Mouse (Mus musculus) urinary bladder, postnatal 14 days (tissue): ENCODE measurements around the gene Susd1.
"Not testable (repeated sequence)": the region's sequence is repeated elsewhere in the genome, so short reads cannot be mapped to it uniquely, and the experiment has no call there.

Experiments
- DNase-seq: peaks from one replicate; pipeline ENCODE4 v3.0.0; 2021; ENCODE audit warnings: low spot score

The Susd1 gene

GRCm38 (mm10) chr4:59319136-59319941, 119.1 kb downstream of the Susd1 start:
- DNase-seq = peak; percentile 55

GRCm38 (mm10) chr4:59318602-59319001, 119.8 kb downstream of the Susd1 start:
- no peak for DNase-seq

DNA sequence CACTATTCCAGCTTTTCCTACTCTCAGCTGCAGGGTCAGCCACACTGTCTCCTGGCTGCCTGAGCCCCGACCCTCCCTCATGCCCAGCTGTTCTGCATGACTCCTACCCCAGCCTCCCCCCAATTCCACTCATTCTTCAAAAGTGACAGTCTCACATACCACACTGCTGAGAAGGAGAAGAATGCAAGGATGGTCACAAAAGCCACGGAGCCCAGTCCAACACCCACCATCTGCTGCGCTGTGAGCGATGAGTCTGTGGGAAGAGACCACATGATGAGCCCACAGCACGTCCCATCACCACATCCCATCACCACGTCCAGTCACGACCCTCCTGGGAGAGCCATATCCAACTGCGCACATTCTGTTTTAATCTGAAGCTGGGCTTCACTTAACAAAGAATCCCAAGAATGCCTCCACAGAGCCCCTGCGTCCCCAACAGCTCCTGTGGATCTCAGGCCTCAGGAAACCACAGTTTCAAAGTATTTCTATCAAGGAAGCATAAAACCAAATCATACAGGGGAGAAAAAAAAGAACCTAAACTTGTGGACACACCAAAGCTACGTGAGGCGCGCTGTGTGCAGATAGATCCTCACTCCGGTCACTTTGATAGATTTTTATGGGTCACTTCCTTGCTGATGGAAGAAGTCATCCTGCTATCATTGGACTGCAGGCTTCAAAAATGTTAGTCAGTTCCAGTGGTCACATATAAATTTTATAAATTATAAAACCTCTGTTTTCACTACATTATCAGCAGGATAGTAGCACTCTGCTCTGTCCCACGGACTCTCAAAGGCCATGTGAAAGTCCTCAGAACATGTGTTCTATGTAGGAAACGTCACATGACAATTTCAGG, 122.7 kb downstream of the Susd1 start:
- no peak for DNase-seq

- no peak for DNase-seq
Observed at GRCm38 (mm10) chr4:59314939-59315552, 123.4 kb downstream of the Susd1 start.

DNA sequence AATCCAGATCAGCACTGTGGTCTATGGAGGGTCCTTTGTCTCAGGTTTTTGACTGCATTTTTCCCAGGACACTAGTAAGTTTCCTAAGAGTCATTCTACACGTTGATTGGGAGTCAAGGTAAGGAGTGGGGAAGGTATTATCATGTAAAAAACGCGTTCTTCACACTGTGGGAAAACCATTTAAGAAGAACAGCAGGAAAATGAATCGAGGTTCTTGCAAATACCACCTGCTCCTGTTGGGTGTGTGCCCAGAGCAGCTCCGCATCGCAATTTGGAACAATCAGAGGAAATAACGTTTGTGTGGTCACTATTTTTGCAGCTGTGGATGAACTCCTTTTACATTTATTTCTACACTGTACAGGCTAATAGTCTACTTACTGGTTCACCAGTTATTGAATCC, 125.5 kb downstream of the Susd1 start:
- DNase-seq = no peak

DNA sequence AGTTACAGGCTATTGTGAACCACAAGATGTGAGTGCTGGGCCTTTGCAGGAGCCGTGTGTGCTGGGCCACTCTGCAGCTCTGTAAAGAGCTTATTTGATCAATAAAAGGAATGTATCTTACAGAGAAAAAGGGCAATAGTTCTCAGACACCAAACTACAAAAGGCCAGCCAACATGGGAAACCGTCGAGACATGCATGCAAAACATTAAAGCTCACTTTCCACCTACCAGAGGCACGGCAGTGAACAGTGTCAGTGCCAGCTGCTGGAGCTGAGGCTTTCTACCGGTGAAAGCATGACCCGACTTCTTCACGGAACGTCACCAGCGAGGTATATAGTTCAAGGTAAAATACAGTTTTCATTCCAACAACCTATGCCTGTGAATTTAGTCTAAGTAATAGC, 127.8 kb downstream of the Susd1 start:
- DNase-seq = no peak

DNA sequence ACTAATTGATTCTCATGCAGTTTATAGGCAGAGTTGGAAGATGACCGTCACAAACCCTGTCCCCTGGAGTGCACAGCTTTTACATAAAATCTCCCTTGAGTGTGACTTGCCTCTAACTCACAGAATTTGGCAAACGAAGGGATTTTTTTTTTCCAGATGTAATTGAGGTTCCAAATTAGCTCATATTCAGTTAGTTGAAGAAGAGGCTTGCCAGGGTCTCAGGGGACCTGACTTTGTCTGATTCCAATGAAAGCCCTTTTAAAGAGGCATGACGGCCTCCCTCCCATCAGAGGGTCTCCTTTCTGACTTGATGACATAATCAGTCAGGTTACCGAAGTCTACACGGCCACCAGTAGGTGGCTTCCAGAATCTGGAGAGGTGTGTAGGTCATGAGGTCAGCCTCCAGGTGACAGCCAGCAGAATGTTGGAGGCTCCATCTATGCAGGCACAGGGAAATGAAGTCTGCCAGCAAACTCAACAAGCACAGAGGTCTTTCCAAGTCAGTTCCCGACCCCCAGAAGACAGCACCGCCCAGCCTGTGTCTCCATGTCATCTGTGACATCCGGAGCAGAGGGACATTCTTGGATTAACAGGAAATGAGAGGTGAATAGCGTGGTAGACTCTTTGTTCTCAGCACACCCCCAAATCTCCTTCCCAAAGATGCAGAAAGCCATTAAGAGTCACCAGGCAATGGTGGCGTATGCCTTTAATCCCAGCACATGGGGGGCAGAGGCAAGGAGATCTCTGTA, 130.4 kb downstream of the Susd1 start:
- DNase-seq = no peak

DNA sequence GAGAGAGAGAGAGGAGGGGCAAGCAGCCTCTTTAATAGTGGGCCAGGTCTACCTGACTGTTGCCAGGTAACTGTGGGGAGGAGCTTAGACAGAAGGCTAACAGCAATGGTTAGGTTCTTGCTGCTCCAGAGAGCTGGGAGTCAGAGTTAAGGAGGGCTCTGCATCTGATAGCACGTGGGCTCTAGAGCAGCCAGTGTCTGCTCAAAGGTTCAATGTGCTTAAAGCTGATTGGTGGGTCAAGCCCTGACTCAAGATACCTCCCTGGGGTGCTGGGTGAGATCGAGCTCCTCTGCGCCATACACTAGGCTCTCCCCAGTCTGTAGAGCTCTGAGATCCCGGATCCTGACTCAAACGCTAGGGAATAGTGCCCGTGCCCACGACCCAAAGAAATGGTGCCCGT, 136.0 kb downstream of the Susd1 start:
- no peak for DNase-seq

DNA sequence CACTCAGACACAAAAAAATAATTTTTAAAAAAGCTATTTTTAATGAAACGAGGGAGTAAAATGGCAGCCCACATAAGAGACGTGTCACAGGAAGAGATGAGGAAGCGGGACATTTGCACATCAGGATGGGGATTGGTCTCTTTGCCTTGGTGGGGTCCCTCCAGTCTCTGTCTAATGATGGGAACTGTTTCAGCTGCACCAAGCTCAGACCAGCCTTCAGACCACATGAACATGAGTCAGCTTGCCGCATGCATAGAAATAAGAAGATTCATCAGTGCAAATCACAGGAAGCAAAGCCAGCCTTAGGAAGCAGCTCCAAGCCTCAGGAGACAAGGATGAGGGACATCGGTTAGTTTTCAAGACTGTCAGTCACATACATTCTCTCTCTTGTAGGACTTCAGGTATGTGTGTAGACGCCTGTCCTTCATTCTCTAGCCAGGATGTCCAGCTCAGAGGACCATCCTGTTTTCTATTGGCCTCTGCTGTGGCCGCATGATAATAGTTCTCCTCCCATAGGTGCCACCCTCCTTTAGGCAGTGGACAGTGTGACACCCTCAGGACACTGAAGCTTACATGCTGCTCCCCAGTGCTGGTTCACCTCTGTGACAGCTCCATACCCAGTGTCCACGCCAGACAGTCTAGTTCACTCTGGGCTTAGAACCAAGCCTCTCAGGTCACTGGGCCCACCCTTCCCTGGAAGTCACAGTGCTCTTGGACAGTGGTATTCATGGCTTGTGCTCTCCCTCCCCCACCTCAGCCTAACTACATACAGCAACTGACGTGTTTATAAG, 137.2 kb downstream of the Susd1 start:
- no peak for DNase-seq

- no peak for DNase-seq
Observed at GRCm38 (mm10) chr4:59298719-59299496, 139.5 kb downstream of the Susd1 start.

DNA sequence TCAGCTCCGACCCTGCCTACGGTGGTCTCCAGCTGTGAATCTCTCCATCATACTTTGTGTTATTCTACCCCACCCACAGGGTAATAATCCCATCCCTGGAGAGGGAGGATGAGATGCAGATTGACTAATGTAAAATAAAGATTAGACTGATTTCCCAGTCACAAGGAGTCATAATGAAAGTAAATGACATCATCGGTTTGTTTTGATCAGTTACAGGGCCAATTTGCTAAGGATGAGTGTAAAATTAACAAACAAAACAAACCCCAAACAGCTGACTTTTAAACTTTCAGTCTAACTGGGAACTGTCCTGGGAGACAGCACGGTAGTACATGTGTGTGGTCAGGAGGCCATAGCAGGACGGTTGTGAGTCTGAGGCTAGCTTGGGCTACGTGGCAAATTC, 143.3 kb downstream of the Susd1 start:
- no peak for DNase-seq

DNA sequence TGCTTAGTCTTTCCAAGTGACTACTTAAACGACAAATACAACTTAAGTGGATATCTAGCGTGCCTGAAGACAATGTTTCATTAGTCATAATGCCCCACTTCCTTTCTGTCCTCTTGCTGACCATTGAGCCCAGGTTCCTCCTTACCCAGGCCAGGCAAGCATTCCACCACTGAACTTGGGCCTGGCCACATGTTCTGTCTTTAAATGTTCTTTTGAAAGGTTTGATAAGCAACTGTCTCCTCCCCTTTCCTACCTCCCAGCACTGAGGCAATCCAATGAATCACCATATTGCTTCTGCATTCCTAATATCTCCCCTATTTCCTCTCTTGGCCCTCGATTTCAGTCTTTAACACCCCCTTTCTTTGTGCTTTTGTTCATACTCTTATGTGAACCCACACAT, 143.8 kb downstream of the Susd1 start:
- no peak for DNase-seq

DNA sequence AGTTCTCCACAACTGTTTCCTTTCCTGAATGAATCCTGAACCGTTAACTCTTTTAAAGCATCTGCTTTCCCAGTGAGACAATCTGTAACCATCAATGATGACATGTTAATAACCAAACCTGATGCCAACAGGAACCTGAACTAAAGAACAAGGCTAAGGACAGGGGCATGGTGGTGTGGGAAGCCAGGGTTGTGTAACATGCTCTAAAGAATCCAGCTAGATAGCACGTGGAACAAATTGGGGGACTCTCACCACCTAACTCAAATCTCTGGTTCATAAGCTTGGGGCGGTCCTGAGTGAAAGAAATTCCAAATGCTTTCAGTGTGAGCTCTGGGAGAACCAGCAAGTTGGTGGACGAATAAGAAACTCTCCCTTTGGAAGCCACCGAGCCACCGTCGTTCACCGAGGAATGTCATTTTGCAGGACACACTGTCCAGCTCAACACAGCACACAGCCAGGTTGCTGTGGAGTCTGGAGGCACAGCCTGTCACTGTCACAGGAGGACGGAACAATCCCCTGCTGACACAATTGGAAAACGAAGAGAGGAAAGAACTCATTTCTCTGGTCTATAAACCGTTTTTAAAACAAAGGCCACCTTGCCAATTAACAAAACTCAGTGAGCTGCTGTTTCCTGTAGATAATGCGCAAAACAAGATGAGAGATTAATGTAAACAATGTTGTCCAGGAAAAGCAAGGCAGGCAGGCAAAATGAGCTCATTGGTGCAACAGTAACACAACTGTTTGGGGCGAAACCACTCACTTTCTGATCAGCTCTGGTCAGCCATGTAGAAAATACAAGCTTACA, 146.3 kb downstream of the Susd1 start:
- DNase-seq = no peak

- DNase-seq = no peak
Observed at GRCm38 (mm10) chr4:59290972-59291576, 147.4 kb downstream of the Susd1 start.

DNA sequence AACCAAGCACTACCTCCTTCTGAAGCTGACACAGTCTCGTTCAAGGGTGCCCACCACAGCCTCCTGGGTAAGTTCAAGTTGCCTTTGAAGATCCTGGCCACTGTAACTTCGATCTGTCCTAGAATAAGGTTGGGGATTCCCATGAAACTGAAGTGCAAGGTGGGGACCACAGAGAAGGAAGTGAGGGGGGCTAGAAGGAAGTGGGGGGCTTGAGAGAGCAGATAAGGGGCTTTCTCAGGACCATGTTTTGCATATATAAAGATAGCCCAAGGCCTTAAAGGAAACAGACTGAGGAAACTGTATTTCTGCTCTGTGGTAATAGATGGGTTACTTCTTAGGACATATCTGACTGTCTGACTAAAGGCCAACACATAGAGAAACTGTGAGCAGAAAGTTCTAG, 151.3 kb downstream of the Susd1 start:
- no peak for DNase-seq

DNA sequence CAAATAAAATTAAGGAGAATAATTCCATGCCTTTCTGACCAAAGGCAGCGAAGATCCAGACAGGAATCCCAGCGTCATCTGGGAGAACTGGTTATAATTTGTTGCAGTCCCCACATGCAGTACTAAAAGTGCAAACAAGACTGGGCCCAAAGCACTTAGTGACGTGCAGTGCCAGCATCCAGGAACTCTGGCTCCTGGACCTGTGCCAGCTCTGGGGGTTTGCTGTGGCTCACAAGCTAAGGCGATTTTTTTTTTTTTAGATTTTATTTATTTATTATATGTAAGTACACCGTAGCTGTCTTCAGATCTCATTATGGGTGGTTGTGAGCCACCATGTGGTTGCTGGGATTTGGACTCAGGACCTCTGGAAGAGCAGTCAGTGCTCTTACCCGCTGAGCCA, 152.1 kb downstream of the Susd1 start:
- DNase-seq = not testable (repeated sequence)

DNA sequence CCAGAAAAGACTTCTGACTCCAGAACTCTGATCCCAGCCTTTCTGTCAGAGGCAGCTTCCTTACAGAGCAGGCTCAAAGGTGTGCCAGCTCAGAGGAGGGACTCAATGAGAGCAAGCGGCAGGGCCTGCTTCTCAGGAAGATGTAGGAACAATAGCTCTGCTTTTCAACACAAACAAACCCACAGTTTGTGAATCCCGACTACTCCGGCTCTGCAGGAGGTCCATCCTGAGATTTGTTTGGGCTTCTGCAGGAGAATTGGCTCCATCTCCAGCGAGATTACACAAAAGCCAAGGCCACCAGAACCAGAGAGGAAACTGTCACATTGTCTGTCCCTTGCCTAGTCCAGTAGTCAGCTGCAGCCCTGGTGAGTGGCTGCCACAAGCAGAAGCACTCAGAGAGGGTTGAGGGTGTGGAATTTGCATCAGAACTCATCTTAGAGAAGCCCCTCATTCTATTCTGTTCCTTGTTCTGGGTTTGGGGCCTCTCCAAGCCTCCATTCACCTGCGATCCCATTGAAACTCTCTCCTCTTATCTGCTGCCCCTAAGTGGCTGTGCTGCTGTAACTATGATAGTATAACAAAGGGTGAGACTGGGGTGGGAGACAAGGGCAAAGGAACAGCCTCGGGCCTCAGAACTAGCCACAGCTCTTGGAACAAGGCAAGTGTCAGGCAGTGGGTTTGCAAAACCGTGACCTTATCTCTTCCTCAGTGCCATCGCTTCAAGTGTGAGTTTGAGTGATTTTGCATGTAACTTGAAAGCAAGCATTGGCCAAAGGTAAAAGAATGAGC, 155.5 kb downstream of the Susd1 start:
- DNase-seq = no peak

GRCm38 (mm10) chr4:59282137-59282536, 156.3 kb downstream of the Susd1 start:
- no peak for DNase-seq
